Mouse (Mus musculus) cortical plate, adult 2 months (tissue): ENCODE results near the gene Arid2. TPM values are rescaled to one million over a fixed set of nuclear protein-coding genes. Genes with fewer than 3 reads are reported as not detected.
"Not testable (repeated sequence)": the region's sequence is repeated elsewhere in the genome, so short reads cannot be mapped to it uniquely, and the experiment has no call there.

Experiments
- H3K27ac ChIP-seq: fragments of 200-500 bp; 2 replicates; pipeline ENCODE4 v1.5.1; 2012; ENCODE audit warnings: low read length, control low read depth, inconsistent platforms; ENCODE audit not compliant: insufficient read depth
- H3K4me1 ChIP-seq: fragments of 200-500 bp; 2 replicates; pipeline ENCODE4 v1.6.1; 2011; ENCODE audit warnings: low read length; ENCODE audit not compliant: control insufficient read depth, insufficient read depth
- H3K4me3 ChIP-seq: fragments of 200-500 bp; 2 replicates; pipeline ENCODE4 v1.5.1; 2011; ENCODE audit warnings: mild to moderate bottlenecking, low read length, control low read depth; ENCODE audit not compliant: insufficient read depth
- CTCF ChIP-seq: fragments of 200-500 bp; IDR thresholded peaks from 2 replicates; pipeline ENCODE4 v1.5.1; 2011; ENCODE audit warnings: mild to moderate bottlenecking, control low read depth, low read length; ENCODE audit not compliant: insufficient read depth; ENCODE audit errors: extremely low read depth
- POLR2A ChIP-seq: fragments of 200-500 bp; IDR thresholded peaks from 2 replicates; pipeline ENCODE4 v1.6.1; 2011; ENCODE audit warnings: mild to moderate bottlenecking, low read length, control low read depth; ENCODE audit not compliant: insufficient read depth; ENCODE audit errors: extremely low read depth
- polyA plus RNA-seq: library from polyadenylated mRNA; depleted of rRNA; stranded (reverse); fragments of >200 nt; gene quantifications from 2 replicates; pipeline ENCODE4 v1.2.3, GENCODE M21; 2012; rRNA removed

The Arid2 gene
- 13.2 and 13.3 TPM in 2 replicates for polyA plus RNA-seq

DNA sequence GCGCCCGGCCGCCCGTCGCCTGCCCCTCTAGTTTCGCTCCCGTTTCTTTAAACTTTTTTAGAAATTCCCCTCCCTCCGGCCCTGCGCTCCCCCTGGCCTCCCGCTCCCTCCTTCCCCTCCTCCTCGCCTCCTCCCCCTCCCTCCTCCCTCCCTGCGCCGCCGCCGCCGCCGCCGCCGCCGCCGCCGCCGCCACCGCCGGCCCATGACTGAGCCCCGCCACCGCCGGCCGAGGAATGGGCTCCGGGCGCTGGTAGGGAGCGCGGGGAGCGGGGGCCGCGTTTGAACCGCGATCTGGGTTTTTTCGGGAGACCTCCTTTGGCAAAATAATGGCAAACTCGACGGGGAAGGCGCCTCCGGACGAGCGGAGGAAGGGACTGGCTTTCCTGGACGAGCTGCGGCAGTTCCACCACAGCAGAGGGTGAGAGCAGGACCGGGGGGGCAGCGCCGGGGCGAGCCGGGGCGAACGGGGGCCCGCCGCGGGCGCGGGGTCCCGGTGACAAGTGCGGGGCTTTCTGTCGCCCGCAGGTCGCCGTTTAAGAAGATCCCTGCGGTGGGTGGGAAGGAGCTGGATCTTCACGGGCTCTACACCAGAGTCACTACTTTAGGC, at the start of gene Arid2:
Arid2 (plus strand) TSS at position 150 of the 607 bp plus-strand sequence.
- H3K4me3 ChIP-seq, result peak within 1 kb of the TSS; percentile 67
- TF ChIP-seq POLR2A, result no peak
- no peak for TF ChIP-seq CTCF

DNA sequence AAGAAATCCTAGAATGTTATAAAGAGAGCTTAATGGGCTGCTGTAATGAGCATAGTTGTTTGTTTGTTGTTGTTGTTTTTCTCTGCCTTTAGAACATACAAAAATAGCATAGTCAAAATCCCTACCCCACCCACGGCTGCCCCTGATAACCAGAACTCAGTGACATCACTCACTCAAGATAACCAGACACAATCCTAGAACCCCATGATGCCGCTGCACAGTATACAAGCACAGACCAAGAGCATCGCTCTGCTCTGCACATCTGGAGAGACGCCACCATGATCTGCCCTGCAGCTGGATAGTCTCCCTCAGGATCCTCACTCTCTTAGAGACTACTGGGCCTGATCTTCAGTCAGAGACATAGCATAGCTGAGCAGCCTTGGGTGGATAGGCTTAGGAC, 49.2 kb upstream of the Arid2 start:
- Histone ChIP-seq H3K4me1 (no peaks in the 10 kb centered on the region), H3K27ac (no peak overlapping the region), H3K4me3 (no peak overlapping the region)
- TF ChIP-seq CTCF (no peak), POLR2A (no peak)

More for the DNA sequence above, at the start of gene Arid2:
- peaks cover 5% of the 10 kb centered on the region; the same call in 1 of the 2 replicates for H3K4me1 ChIP-seq
- peak within 1 kb of the TSS; percentile 100 for H3K27ac ChIP-seq

DNA sequence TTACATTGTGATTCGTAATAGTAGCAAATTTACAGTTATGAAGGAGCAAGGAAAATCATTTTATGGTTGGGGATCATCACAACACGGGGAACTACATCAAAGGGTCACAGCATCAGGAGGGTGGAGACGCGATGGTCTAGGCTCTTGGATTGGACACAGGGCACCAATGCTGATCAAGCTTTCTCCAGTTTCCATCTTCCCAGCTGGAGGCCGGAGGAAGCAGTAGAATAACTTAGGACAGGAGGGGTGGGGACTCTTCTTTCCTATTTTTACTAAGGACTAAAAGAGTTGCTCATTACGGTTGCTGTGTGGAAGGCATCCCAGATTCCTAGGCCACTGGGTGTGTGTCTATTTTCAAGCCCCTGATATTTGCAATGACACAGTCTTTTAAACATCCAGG, 43.1 kb upstream of the Arid2 start:
- Histone ChIP-seq H3K27ac (no peak overlapping the region), H3K4me1 (no peaks in the 10 kb centered on the region), H3K4me3 (no peak overlapping the region)
- TF ChIP-seq POLR2A (no peak), CTCF (no peak)

DNA sequence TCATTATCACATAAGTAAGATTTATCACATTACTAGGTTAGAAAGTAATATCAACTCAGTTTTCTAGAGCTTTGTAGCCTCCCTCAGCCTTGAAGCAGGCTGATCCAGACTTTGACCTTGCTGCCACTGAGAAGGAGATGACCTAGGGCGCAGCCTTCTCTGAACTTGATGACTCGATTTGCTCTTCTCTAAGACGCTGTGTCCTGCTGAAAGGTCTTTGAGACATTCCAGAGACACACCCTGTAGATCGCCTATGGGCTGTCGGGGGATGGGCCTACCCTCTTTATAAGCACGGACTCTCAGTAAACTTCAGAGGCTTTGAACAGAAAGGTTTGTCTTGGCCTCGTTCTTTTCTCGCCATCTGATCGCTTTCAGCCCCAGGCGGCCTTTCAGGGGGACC, 42.6 kb upstream of the Arid2 start:
- not testable (repeated sequence) for H3K4me3 ChIP-seq, H3K4me1 ChIP-seq, H3K27ac ChIP-seq

DNA sequence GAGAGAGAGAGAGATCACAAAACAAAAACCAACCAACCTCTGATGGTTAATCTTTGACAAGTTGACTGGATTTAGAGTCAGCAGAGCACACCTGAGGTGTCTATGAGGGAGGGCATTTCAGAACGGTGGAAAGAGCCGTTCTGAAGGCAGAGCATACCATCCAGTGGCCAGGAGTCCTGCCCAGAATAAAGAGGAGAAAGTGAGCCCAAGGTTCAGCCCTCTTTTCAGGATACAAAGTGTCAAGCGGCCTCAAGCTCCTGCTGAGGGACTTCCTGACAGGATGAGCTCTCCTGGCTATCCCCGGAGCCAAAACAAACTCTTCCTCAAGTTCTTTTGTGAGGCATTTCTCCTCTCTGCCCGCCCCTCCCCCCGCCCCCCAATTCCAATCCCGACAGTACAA, 33.5 kb upstream of the Arid2 start:
- TF ChIP-seq CTCF (no peak), POLR2A (no peak)

DNA sequence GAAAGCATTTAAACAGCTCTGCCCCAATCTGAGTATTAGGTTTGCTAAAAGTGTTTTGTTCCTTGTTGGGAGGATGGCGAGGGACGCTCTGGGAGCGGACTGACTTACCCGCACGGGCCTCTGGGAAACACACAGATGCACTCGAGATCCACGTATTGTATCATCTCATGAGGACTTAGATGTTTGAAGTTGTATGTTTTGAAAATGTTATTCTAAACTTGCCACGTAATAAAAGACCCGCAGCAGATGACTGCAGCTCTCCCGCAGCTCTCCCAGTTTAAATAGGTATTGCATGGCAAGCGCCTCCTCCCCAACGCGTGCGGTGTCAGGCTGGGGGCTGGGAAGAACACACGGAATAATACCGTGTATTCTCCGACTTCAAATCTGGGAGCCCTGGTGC, 33.0 kb upstream of the Arid2 start:
- Histone ChIP-seq H3K4me1 (no peaks in the 10 kb centered on the region), H3K4me3 (peak overlapping the region; percentile 19; the same call in 1 of the 2 replicates), H3K27ac (no peak overlapping the region)
- TF ChIP-seq POLR2A (no peak), CTCF (no peak)

More for the DNA sequence above, 33.5 kb upstream of the Arid2 start:
- no peak overlapping the region for H3K27ac ChIP-seq
- no peak overlapping the region; the same call in 1 of the 2 replicates for H3K4me3 ChIP-seq
- no peaks in the 10 kb centered on the region for H3K4me1 ChIP-seq

DNA sequence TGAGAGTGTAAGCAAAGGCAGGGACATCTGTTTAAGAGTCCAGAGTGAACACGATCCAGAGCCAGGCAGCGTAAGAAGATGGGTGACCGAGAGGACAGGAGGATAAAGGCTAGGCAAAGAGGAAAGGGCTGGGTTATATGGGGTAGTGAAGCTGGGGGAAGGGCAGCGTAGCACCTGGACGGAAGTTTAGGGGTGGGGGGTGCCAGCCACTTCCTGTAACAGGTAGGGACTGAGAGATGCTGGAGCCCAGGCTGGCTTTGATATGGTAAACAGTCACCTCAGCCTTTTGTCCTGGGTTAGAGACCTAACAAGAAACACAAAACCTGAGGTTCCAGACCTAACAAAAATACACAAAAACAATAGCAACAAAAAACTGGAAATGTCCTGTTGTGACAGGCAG, 29.5 kb upstream of the Arid2 start:
- H3K4me1 ChIP-seq, result no peaks in the 10 kb centered on the region
- no peak overlapping the region for H3K27ac ChIP-seq
- H3K4me3 ChIP-seq, result no peak overlapping the region
- TF ChIP-seq POLR2A, result no peak
- TF ChIP-seq CTCF, result no peak

DNA sequence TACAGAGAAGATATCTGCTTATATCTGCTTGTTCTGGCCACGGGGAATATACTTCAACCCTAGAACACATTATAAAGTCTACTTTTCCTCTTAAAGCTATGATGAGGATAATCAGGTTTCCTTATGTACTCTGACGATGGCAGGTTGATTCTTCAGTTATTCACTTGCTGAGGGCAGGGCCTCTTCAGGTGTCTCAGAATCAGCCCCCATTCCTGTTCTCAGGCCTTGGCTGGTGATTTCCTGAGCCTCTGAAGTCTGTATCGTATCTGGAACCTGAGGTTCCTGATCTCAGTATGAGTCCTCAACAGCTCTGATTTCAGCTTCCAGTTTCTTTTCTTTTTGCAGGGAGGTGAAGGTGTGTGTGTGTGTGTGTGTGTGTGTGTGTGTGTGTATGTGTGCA, 22.7 kb upstream of the Arid2 start:
- TF ChIP-seq POLR2A (no peak), CTCF (no peak)
- Histone ChIP-seq H3K4me1 (no peaks in the 10 kb centered on the region), H3K4me3 (no peak overlapping the region), H3K27ac (no peak overlapping the region)

DNA sequence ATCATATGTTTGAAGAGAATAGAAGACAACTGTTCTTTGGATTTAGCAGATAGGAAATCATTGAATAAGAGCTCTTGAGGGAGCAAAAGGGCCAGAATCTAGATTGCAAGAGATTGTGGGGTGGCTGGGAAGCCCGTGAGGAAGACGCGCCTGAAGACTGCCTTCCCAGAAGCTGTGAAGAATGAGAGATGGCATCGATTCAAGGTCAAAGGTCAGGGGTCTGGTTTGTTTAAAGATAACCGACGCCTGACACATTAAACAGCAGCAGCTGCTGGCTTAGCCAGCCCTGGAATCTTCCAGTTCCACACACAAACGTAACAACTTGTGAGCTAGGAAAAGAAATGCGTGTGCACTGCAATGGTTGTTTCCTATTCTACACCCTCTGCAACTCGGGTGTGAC, 19.4 kb upstream of the Arid2 start:
- Histone ChIP-seq H3K27ac (no peak overlapping the region), H3K4me3 (no peak overlapping the region), H3K4me1 (no peaks in the 10 kb centered on the region)
- TF ChIP-seq POLR2A (no peak), CTCF (no peak)

DNA sequence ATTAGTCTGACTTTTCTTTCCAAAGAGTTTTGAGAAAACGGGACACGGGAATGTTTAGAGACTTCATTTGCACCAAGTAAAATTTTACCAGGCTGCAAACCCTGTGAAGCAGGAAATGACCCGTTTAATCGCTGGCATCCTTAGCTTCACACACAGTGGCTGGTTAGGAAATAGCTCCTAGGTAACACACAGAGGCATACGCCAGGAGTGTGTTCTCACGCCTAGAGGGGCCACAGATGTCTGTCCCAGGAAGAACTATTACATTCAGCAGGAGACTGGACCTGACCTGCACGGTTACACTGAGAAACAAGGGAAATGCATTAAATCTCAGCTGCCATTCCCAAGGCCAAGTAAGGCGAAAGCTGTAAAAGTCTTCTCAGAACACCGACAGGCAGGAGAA, 18.7 kb upstream of the Arid2 start:
- no peak for TF ChIP-seq CTCF
- TF ChIP-seq POLR2A, result no peak
- no peak overlapping the region for H3K4me3 ChIP-seq
- H3K27ac ChIP-seq, result no peak overlapping the region
- H3K4me1 ChIP-seq, result no peaks in the 10 kb centered on the region
